In genomic region chr7:99500655-99501054, GRCm38 (mm10) we compare ENCODE assay signal across 10 mouse cellular contexts. TPM values are rescaled to one million over a fixed set of nuclear protein-coding genes. Genes with fewer than 3 reads are reported as not detected.
DNase-seq lines count a peak whose midpoint lies in the region; ATAC-seq and TF ChIP-seq lines count a peak whose summit lies in the region.
"Had no signal": no experiment of that assay in that cellular context is flagged by ENCODE, and none has a peak within 500 bp of the region (broad histone marks: within the 10 kb centered on the region; RNA-seq: fewer than 3 reads in every experiment).

No protein-coding gene starts in this region.

- H3K9me3 ChIP-seq in heart, embryonic 11.5 days (replicated peaks; ENCODE audit: control insufficient read depth, low read length): no peaks in the 10 kb centered on the region
- no peaks in the 10 kb centered on the region for H3K9me3 ChIP-seq in intestine, embryonic 16.5 days (ENCODE audit: control insufficient read depth, low read length)
- H3K9me3 ChIP-seq in lung, postnatal 0 days (ENCODE audit: low read length): no peaks in the 10 kb centered on the region
- H3K9me3 ChIP-seq: neural tube, embryonic 15.5 days had no signal

- H3K36me3 ChIP-seq in heart, embryonic 11.5 days (ENCODE audit: control insufficient read depth, insufficient read depth, low read length): no peaks in the 10 kb centered on the region
- H3K36me3 ChIP-seq in intestine, embryonic 16.5 days (ENCODE audit: control insufficient read depth, insufficient read depth, low read length): no peaks in the 10 kb centered on the region
- no peaks in the 10 kb centered on the region for H3K36me3 ChIP-seq in lung, postnatal 0 days (ENCODE audit: insufficient read depth, low read length)
- H3K36me3 ChIP-seq: neural tube, embryonic 15.5 days had no signal

- H3K4me3 ChIP-seq in heart, embryonic 11.5 days (ENCODE audit: low read depth, low read length): no peak overlapping the region
- H3K4me3 ChIP-seq in intestine, embryonic 16.5 days (ENCODE audit: low read length): no peak overlapping the region
- H3K4me3 ChIP-seq in lung, postnatal 0 days (ENCODE audit: low read depth, low read length): no peak overlapping the region
- H3K4me3 ChIP-seq: neural tube, embryonic 15.5 days had no signal

- TF ChIP-seq CTCF in lung, postnatal 0 days (IDR thresholded peaks at IDR 0.05): no peak

- intact Hi-C loops in heart, postnatal 14 days (cut with DNase I): loop anchor here (1.0 to 10.0 kb wide), 4 partner anchors 56 to 374 kb away; no protein-coding TSS in a partner anchor

- H3K4me2 ChIP-seq in heart, embryonic 11.5 days: peak overlapping the region; percentile 23; the same call in 1 of the 2 replicates
- no peak overlapping the region for H3K4me2 ChIP-seq in intestine, embryonic 16.5 days (ENCODE audit: low read depth, low read length)
- H3K4me2 ChIP-seq in lung, postnatal 0 days (replicated peaks; ENCODE audit: low read depth, low read length): no peak overlapping the region
- H3K4me2 ChIP-seq: neural tube, embryonic 15.5 days had no signal

- 13% methylated on average over 5 of the region's 5 CpGs for WGBS in heart, embryonic 11.5 days (ENCODE audit: insufficient replicate concordance)
- WGBS in intestine, embryonic 16.5 days: 26% methylated on average over 5 of the region's 5 CpGs
- WGBS in lung, postnatal 0 days: 24% methylated on average over 5 of the region's 5 CpGs

- H3K27me3 ChIP-seq in heart, embryonic 11.5 days (ENCODE audit: control insufficient read depth, insufficient read depth, low read length): no peaks in the 10 kb centered on the region
- H3K27me3 ChIP-seq in intestine, embryonic 16.5 days (replicated peaks; ENCODE audit: control insufficient read depth, insufficient read depth, low read length): no peaks in the 10 kb centered on the region
- no peaks in the 10 kb centered on the region for H3K27me3 ChIP-seq in lung, postnatal 0 days (replicated peaks; ENCODE audit: insufficient read depth, low read length)
- H3K27me3 ChIP-seq: neural tube, embryonic 15.5 days had no signal

- no peak for DNase-seq in heart, postnatal 14 days
- DNase-seq in ovary, adult 18-20 months (ENCODE audit: low spot score): peak; percentile 24
- DNase-seq in ovary, postnatal 14 days (ENCODE audit: low spot score): no peak
- no peak for DNase-seq in lung, postnatal 0 days (ENCODE audit: low spot score)
- DNase-seq in left cerebral cortex, adult 11 months (ENCODE audit: low spot score): no peak
- DNase-seq in layer of hippocampus, adult 11-12 months (ENCODE audit: low spot score): no peak

- H3K4me1 ChIP-seq in heart, embryonic 11.5 days (ENCODE audit: control insufficient read depth, insufficient read depth, low read length): peaks cover 4% of the 10 kb centered on the region; the same call in 1 of the 2 replicates
- H3K4me1 ChIP-seq in intestine, embryonic 16.5 days (ENCODE audit: control insufficient read depth, insufficient read depth, low read length): no peaks in the 10 kb centered on the region
- no peaks in the 10 kb centered on the region for H3K4me1 ChIP-seq in lung, postnatal 0 days (ENCODE audit: insufficient read depth, low read depth, low read length)
- H3K4me1 ChIP-seq: neural tube, embryonic 15.5 days had no signal

- no peak overlapping the region for H3K27ac ChIP-seq in heart, embryonic 11.5 days (ENCODE audit: low read depth, low read length)
- H3K27ac ChIP-seq in intestine, embryonic 16.5 days (ENCODE audit: low read length): no peak overlapping the region
- H3K27ac ChIP-seq in lung, postnatal 0 days (ENCODE audit: low read length): no peak overlapping the region
- H3K27ac ChIP-seq: neural tube, embryonic 15.5 days had no signal

- no peak overlapping the region for H3K9ac ChIP-seq in heart, embryonic 11.5 days (ENCODE audit: low read depth, low read length)
- no peak overlapping the region for H3K9ac ChIP-seq in intestine, embryonic 16.5 days (ENCODE audit: low read depth, low read length)
- no peak overlapping the region for H3K9ac ChIP-seq in lung, postnatal 0 days (replicated peaks; ENCODE audit: low read depth)
- H3K9ac ChIP-seq: neural tube, embryonic 15.5 days had no signal

- no peak for TF ChIP-seq EP300 in lung, postnatal 0 days (IDR thresholded peaks at IDR 0.05)

- no peak; the same call in 1 of the 2 replicates for ATAC-seq in heart, embryonic 11.5 days (replicated peaks; ENCODE audit: insufficient number of reproducible peaks, low FRiP score, low TSS enrichment)
- peak; percentile 71 for ATAC-seq in intestine, embryonic 16.5 days
- peak; percentile 48 for ATAC-seq in lung, postnatal 0 days

RNA-seq across cellular contexts. Expression of gene Rps3, which starts 17.1 kb away (rescaled TPM):
- polyA plus RNA-seq in heart, embryonic 11.5 days (2014; fragmentation: Nextera tagmentation; extraction: Ambion mirVana): 591 and 608 TPM in 2 replicates
- total RNA-seq in heart, postnatal 14 days (2021): 100 to 1,000 TPM; 289 to 327 TPM
- 775 and 816 TPM in 2 replicates for polyA plus RNA-seq in intestine, embryonic 16.5 days (2015; fragmentation: Nextera tagmentation; extraction: Ambion mirVana)
- 594 and 625 TPM in 2 replicates for polyA plus RNA-seq in lung, postnatal 0 days (2015; fragmentation: Nextera tagmentation; extraction: Ambion mirVana)

RNA-seq across cellular contexts. Expression of gene Arrb1, which starts 34.6 kb away (rescaled TPM):
- polyA plus RNA-seq in heart, embryonic 11.5 days (2014; fragmentation: Nextera tagmentation; extraction: Ambion mirVana): 4.9 and 5.3 TPM in 2 replicates
- 10 to 100 TPM; 23.3 to 24.3 TPM for total RNA-seq in heart, postnatal 14 days (2021)
- polyA plus RNA-seq in intestine, embryonic 16.5 days (2015; fragmentation: Nextera tagmentation; extraction: Ambion mirVana): 7.7 and 9.2 TPM in 2 replicates
- polyA plus RNA-seq in lung, postnatal 0 days (2015; fragmentation: Nextera tagmentation; extraction: Ambion mirVana): 21.7 and 25.7 TPM in 2 replicates

RNA-seq across cellular contexts. Expression of gene Klhl35, which starts 34.9 kb away (rescaled TPM):
- 0.77 and 1.0 TPM in 2 replicates for polyA plus RNA-seq in heart, embryonic 11.5 days (2014; fragmentation: Nextera tagmentation; extraction: Ambion mirVana)
- total RNA-seq in heart, postnatal 14 days (2021): under 1 TPM; 0.15 to 0.29 TPM
- 0.15 and 0.17 TPM in 2 replicates for polyA plus RNA-seq in intestine, embryonic 16.5 days (2015; fragmentation: Nextera tagmentation; extraction: Ambion mirVana)
- 1.2 and 1.8 TPM in 2 replicates for polyA plus RNA-seq in lung, postnatal 0 days (2015; fragmentation: Nextera tagmentation; extraction: Ambion mirVana)
- total RNA-seq: gastrocnemius, postnatal 36 days had no signal
